Mouse (Mus musculus) E14TG2a.4 (cell line): ENCODE data around the gene 1700029I15Rik.

ENCODE experiments used
- H3K27me3 ChIP-seq: 2 replicates; pipeline ENCODE4 v1.6.1; 2014; ENCODE audit warnings: low read length, control low read depth; ENCODE audit not compliant: insufficient read depth
- H3K36me3 ChIP-seq: 2 replicates; pipeline ENCODE4 v1.6.1; 2014; ENCODE audit warnings: low read length, control low read depth; ENCODE audit not compliant: insufficient read depth
- H3K4me1 ChIP-seq: replicated peaks from 2 replicates; pipeline ENCODE4 v1.6.1; 2014; ENCODE audit warnings: low read depth, low read length, control low read depth
- H3K4me3 ChIP-seq: replicated peaks from 2 replicates; pipeline ENCODE4 v1.5.1; 2014; ENCODE audit warnings: mild to moderate bottlenecking, low read length
- H3K9me3 ChIP-seq: 2 replicates; pipeline ENCODE4 v1.6.1; 2014; ENCODE audit warnings: low read length, control low read depth
- CTCF ChIP-seq: conservative IDR thresholded peaks from 2 replicates; pipeline ENCODE4 v1.5.1; 2014; ENCODE audit warnings: low read length
- NANOG ChIP-seq: IDR thresholded peaks from 2 replicates; pipeline ENCODE4 v1.6.1; 2014; ENCODE audit warnings: borderline replicate concordance, low read length, mixed read lengths
- POU5F1 ChIP-seq: IDR thresholded peaks from 2 replicates; pipeline ENCODE4 v1.6.1; 2014; ENCODE audit warnings: low read length, borderline replicate concordance

1700029I15Rik gene

GRCm38 (mm10) chr2:92381901-92382588 is at the start of gene 1700029I15Rik:
TSS of gene 1700029I15Rik (plus strand) at chr2:92382538.
- no peaks in the 10 kb centered on the region for H3K9me3 ChIP-seq
- H3K4me1 ChIP-seq: peaks cover 50% of the 10 kb centered on the region
- no peak within 1 kb of the TSS for H3K4me3 ChIP-seq
- TF ChIP-seq NANOG (no peak), POU5F1 (no peak), CTCF (no peak)
- peaks cover 96% of the 10 kb centered on the region for H3K36me3 ChIP-seq
- H3K27me3 ChIP-seq: peaks cover 5% of the 10 kb centered on the region; the same call in 1 of the 2 replicates

DNA sequence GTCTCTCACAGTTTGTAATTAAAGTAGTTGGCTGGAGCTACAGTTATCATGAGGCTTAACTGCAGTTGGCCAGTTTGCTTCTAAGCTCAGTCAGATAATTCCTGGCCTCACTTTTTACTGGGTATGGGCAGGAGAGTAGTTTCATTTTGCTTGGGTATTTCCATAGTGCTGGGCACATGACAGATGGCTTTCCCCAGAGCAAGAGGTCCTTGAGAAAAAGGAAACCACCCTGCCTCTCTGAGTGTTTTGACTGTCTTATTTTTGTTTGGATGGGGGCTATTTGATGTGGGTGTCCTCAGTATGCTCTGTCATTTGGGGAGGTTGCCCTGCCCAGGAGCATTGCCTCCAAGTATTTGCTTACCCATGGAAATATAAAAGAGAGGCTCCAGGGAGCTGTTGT is 39.9 kb upstream of the 1700029I15Rik start:
- Histone ChIP-seq H3K36me3 (peaks cover 31% of the 10 kb centered on the region), H3K27me3 (no peaks in the 10 kb centered on the region), H3K4me3 (no peak overlapping the region), H3K4me1 (no peaks in the 10 kb centered on the region), H3K9me3 (no peaks in the 10 kb centered on the region)
- TF ChIP-seq CTCF (no peak), POU5F1 (no peak), NANOG (no peak)

- H3K4me3 ChIP-seq: no peak overlapping the region
- H3K27me3 ChIP-seq: no peaks in the 10 kb centered on the region
- peaks cover 65% of the 10 kb centered on the region for H3K36me3 ChIP-seq
- no peaks in the 10 kb centered on the region for H3K9me3 ChIP-seq
- H3K4me1 ChIP-seq: no peaks in the 10 kb centered on the region
- TF ChIP-seq CTCF: no peak
- TF ChIP-seq NANOG: no peak
- no peak for TF ChIP-seq POU5F1
Measured at GRCm38 (mm10) chr2:92347191-92347590, 35.1 kb upstream of the 1700029I15Rik start.

- Histone ChIP-seq H3K4me3 (no peak overlapping the region), H3K36me3 (peaks cover 81% of the 10 kb centered on the region), H3K9me3 (no peaks in the 10 kb centered on the region), H3K4me1 (no peaks in the 10 kb centered on the region), H3K27me3 (no peaks in the 10 kb centered on the region)
- TF ChIP-seq CTCF (no peak), POU5F1 (no peak), NANOG (no peak)
Measured at GRCm38 (mm10) chr2:92349589-92350425, 32.5 kb upstream of the 1700029I15Rik start.

- H3K36me3 ChIP-seq: peaks cover 83% of the 10 kb centered on the region
- H3K9me3 ChIP-seq: no peaks in the 10 kb centered on the region
- TF ChIP-seq NANOG: no peak
- TF ChIP-seq CTCF: no peak
- TF ChIP-seq POU5F1: no peak
- no peak overlapping the region for H3K4me3 ChIP-seq
- no peaks in the 10 kb centered on the region for H3K4me1 ChIP-seq
- no peaks in the 10 kb centered on the region for H3K27me3 ChIP-seq
Measured at GRCm38 (mm10) chr2:92350686-92351085, 31.7 kb upstream of the 1700029I15Rik start.

- no peaks in the 10 kb centered on the region for H3K9me3 ChIP-seq
- no peak overlapping the region for H3K4me3 ChIP-seq
- no peaks in the 10 kb centered on the region for H3K27me3 ChIP-seq
- TF ChIP-seq NANOG (no peak), POU5F1 (no peak), CTCF (no peak)
- peaks cover 95% of the 10 kb centered on the region for H3K36me3 ChIP-seq
- H3K4me1 ChIP-seq: 0 out of 2 replicates have a peak, but pooled peaks cover 2% of the 10 kb centered on the region
Measured at GRCm38 (mm10) chr2:92353402-92353801, 28.9 kb upstream of the 1700029I15Rik start.

- Histone ChIP-seq H3K4me3 (no peak overlapping the region), H3K9me3 (no peaks in the 10 kb centered on the region), H3K4me1 (0 out of 2 replicates have a peak, but pooled peaks cover 5% of the 10 kb centered on the region), H3K27me3 (no peaks in the 10 kb centered on the region), H3K36me3 (peaks cover 95% of the 10 kb centered on the region)
- no peak for TF ChIP-seq POU5F1
- TF ChIP-seq CTCF: no peak
- TF ChIP-seq NANOG: no peak
Measured at GRCm38 (mm10) chr2:92354224-92354623, 28.1 kb upstream of the 1700029I15Rik start.

DNA sequence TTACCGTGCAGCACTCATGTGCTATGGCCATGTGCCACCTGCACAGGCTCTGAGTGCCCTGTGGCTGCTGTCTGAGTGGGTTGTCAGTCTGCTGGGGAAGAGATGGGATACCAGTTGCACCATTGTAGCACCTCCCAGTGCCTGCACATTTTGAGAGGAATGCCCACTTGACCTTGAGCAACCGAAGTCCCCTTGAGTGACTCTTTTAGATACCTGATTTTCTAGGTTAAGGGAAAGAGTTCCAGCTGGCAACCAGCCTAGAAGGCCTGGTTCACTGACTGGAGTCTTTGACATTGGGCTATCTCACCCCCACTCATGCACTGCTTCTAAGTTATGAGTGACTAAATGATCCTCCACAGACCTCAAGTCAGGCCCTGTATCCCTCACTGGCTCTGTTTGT is 23.0 kb upstream of the 1700029I15Rik start:
- TF ChIP-seq CTCF (no peak), NANOG (no peak), POU5F1 (no peak)
- H3K36me3 ChIP-seq: peaks cover 88% of the 10 kb centered on the region
- no peak overlapping the region for H3K4me3 ChIP-seq
- H3K4me1 ChIP-seq: peaks cover 30% of the 10 kb centered on the region
- no peaks in the 10 kb centered on the region for H3K9me3 ChIP-seq
- no peaks in the 10 kb centered on the region for H3K27me3 ChIP-seq
